Mouse (Mus musculus) lung, postnatal 10 days (tissue): ENCODE measurements around the gene Aqp1.

Experiments
- DNase-seq: peaks from one replicate; pipeline ENCODE4 v3.0.0; 2021

Gene Aqp1

DNA sequence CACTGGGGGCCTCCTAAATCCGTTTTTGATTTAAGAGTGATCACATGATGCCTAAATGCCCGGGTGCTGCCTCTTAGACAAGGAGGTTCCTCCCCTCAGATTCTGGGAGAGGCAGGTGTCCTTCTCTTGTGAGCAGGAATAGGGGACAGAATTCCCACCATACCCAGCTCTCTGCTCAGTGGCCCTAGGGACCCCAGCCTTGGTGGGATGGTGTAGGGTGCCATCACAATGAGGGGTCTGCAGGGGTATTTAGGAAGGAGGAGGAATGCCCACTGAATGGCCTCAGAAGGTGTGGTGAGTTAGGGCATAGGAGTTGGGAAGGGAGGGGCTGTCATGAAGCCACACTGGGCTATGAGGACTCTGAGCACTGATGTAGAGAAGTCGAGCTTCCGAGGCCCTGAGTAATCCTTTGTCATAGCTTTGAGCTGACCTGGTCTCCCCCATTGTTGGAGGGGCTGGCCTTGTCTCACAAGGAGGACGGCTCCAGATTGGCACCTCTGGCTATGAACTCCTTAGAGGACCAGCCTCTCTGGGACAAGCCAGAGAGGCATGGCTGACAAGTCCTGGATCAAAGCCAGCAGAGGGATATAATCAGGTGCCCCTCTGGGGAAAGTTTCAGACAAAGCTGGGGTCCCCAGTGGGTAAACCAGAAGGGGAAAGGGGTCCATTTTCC, 4.0 kb upstream of the Aqp1 start:
- no peak for DNase-seq

DNA sequence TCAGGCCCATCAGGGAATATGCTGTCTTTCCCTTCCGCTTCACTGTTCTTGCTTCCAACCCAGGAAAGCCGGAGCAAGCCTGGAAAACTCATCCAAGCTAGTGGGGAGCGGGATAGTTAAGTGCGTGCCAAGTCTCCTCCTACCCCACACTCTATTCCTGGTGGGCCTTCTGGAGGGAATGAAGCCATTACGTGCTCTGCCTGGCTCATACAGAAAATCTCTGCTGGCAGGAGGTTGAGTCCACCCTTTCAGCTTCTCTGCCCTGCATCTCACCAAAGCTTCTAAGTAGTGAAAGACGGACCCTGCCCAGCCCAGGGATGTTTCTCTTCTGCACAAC, 3.5 kb upstream of the Aqp1 start:
- DNase-seq, result no peak

- no peak for DNase-seq
Measured at GRCm38 (mm10) chr6:55337242-55337641, 1.0 kb downstream of the Aqp1 start.

DNA sequence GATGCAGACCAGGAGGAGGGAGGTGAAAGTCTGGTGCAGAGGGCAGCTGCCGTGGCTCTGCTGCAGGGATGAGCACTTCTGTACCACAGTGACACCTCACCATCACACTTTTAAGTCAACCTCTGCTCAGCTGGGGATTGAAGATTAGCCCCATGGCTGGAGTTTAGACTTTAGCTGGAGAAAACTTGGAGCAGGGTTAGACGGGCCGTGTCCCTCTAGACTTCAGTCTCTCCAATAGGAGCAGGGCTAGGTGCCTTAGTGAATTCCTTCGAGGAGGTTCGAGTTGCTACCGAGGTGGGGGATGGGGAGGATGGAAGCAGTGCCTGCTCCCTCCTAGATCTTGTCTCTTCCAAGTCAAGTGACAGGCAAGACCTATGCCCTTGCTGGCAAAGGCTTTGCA, 1.8 kb downstream of the Aqp1 start:
- DNase-seq, result no peak

- no peak for DNase-seq
Measured at GRCm38 (mm10) chr6:55338934-55339825, 2.9 kb downstream of the Aqp1 start.

- peak; percentile 61 for DNase-seq
Measured at GRCm38 (mm10) chr6:55341688-55342087, 5.5 kb downstream of the Aqp1 start.

GRCm38 (mm10) chr6:55342328-55342727, 6.1 kb downstream of the Aqp1 start:
- peak; percentile 62 for DNase-seq

- no peak for DNase-seq
Measured at GRCm38 (mm10) chr6:55343446-55343845, 7.2 kb downstream of the Aqp1 start.

DNA sequence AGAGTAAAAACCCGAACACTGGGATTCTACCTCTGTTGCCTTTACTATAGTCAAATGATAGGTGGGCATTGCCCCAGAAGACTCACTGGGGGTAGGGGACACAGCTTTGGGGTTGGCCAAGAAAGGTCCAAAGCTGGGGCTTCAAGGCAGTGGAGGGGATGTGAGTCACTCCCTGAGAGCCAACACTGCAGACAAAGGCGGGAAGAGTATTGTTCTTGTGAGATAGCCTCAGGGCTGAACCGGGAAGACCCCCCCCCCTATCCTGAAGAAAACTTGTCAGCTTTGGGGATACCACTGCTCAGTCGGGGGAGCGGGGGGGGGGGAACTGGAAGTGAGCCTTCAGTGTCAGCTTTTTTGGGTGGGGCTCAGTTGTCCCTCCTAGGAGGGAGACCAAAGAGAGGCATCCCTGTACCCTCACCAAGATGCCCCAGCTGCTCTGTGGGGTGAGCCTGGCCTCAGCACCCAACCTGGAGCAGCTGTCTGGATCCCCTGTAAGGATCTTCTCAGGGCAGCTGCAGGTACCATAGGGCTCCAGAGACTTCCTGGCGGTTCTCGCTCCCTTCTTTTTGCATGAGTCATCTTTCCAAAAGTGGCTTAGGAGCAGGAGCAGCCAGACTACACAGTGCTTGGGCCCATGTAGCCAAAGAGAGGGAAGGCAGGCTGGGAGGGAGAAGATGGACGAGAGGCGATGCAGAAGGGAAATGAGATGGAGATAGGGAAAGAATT, 8.2 kb downstream of the Aqp1 start:
- no peak for DNase-seq

- no peak for DNase-seq
Measured at GRCm38 (mm10) chr6:55345264-55345663, 9.0 kb downstream of the Aqp1 start.

GRCm38 (mm10) chr6:55346491-55346890, 10.3 kb downstream of the Aqp1 start:
- DNase-seq, result no peak

- no peak for DNase-seq
Measured at GRCm38 (mm10) chr6:55347711-55348571, 11.7 kb downstream of the Aqp1 start.

DNA sequence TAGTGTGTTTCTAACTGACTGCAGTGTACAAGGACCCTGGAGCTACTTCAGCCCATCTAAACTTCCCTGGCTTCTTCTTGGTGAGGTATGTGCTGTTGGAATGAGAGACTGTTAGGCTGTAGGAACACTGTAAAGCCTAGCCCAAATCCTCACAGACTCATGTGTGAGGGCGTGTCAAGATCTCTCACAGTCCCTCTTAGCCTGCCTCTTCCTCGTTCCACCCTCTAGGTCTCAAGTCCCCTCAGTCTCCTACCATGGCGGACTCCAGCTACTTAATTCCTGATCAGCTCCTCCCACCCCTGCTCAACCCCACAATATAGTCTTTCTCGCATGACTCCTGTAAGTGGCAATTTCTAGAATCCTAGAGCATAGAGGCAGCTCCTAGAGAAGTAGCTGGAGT, 13.0 kb downstream of the Aqp1 start:
- DNase-seq, result no peak

- DNase-seq, result no peak
Measured at GRCm38 (mm10) chr6:55350383-55350952, 14.2 kb downstream of the Aqp1 start.

GRCm38 (mm10) chr6:55351712-55352111, 15.5 kb downstream of the Aqp1 start:
- no peak for DNase-seq

GRCm38 (mm10) chr6:55353711-55354445, 17.6 kb downstream of the Aqp1 start:
- DNase-seq, result no peak

- DNase-seq, result no peak
Measured at GRCm38 (mm10) chr6:55354456-55355117, 18.4 kb downstream of the Aqp1 start.

DNA sequence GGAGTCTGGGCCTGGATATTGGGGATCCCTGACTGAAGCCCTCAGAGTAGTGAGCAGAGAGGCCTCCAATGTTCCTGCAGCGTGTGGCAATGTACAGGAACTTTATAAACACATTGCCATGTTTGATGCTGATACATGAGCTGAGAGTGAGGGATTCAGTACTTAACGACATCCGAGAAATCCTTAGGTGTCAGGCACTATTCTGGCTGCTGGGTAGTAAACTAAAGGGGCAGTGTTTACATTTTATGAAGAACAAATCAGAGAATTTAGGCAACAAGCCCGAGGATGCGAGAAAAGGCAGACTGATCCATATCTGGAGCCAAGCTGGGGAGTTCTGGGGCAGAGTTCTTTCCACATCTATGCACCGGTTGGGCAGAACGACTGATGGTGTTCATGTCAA, 19.3 kb downstream of the Aqp1 start:
- DNase-seq, result no peak

DNA sequence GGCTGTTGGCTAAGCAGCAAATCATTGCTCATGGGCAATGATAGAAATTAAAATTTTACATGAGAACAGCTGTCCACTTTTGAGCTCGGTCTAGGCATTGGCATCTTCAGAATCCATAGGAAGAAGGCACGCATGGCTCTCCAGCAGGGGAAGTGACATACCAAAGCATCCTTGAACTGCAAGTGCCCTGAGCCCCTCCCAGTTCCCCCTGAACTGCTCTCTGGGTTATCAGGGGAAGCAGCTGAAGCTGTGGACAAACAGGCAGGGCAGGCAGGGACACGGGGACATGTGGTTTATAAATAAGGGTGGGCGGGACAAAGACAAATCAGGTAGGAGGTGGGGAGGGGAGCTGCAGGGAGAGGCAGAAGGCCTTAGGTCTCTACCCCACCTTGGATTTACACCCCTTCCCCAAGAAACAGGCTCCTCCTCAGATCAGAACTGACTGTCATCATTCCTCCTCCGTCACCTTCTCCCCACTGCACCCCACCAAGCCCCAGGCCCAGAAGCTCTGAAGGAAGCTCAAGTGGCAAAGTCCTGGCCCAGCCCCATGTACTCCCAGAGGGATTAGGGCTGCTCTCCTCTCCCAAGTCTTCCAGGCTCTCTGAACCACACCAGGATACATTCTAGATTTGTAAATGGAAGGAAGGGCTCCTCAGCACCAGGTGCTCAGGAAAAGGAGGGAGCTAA, 19.9 kb downstream of the Aqp1 start:
- DNase-seq, result no peak

DNA sequence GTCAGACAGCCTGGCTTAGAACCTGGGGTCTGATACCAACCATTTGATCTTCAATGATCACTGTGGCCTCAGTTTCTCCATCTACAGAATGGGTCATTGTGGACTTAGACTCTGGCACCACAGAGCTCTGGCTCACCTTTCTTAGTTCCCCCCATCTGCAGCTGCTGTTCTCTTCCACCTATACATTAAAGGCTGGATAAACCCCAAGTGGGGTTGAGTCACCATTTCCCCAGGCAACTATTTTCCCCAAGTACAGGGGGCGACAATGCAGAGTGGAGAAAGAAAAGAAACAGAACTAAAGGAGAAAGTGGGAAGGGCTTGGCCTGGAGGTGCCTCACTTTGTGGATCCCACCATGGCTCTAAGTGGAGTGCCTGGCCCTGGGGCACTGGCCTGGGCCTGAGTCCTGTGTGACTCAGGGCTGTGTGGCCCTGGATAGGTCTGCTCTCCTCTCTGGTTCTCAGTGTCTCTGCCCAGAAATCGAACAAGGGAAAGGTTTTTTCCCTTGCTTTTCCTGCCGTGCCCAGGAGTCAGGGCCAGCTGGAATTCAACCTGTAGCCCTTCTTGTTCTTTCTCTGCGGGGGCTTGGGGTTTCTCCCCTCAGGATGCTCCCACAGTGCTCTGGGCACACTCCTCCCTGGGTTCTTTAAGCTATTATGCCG, 20.9 kb downstream of the Aqp1 start:
- DNase-seq, result no peak
